Mouse (Mus musculus) CH12.LX (cell line): ENCODE results near the gene Slc22a14. TPM values are rescaled to one million over a fixed set of nuclear protein-coding genes. Genes with fewer than 3 reads are reported as not detected.

Source experiments
- DNase-seq: peaks from one replicate; pipeline ENCODE4 v3.0.0-alpha.2; 2013; ENCODE audit errors: extremely low read depth
- H3K27ac ChIP-seq: 2 replicates; pipeline ENCODE4 v1.5.1; 2012; ENCODE audit warnings: low read depth, mild to moderate bottlenecking, control low read depth, moderate library complexity; ENCODE audit not compliant: insufficient read depth
- H3K27me3 ChIP-seq: replicated peaks from 2 replicates; pipeline ENCODE3; 2012; ENCODE audit warnings: inconsistent platforms
- H3K36me3 ChIP-seq, 2 experiments: replicated peaks in 1 of 2; 2 replicates each; pipeline versions ENCODE3 to v1.6.1; 2012; ENCODE audit warnings: inconsistent platforms in 1 of 2, low read length in 1 of 2, mild to moderate bottlenecking in 1 of 2, mixed read lengths in 1 of 2, moderate library complexity in 1 of 2; ENCODE audit not compliant: control insufficient read depth in 1 of 2, insufficient read depth in 1 of 2
- H3K4me1 ChIP-seq, 2 experiments: 2 replicates each; pipeline ENCODE4 v1.6.1; 2012; ENCODE audit warnings: inconsistent platforms in 1 of 2, moderate library complexity in 1 of 2; ENCODE audit not compliant: insufficient read depth in 2 of 2, control insufficient read depth in 1 of 2
- H3K4me2 ChIP-seq: 2 replicates; pipeline ENCODE4 v1.6.1; 2012; ENCODE audit warnings: low read depth, mild to moderate bottlenecking, control low read depth; ENCODE audit not compliant: poor library complexity, insufficient read depth, severe bottlenecking
- H3K4me3 ChIP-seq, 3 experiments: fragments of 150-350 bp in 1 of 3; sonication (generic) in 1 of 3; replicated peaks in 1 of 3; 2 replicates each; pipeline versions ENCODE3 to v1.5.1; 2011 to 2012; ENCODE audit warnings: low read depth in 2 of 3, low read length in 2 of 3, mild to moderate bottlenecking in 2 of 3, moderate library complexity in 2 of 3, control low read depth in 1 of 3, improper control_type of control experiment in 1 of 3, inconsistent platforms in 1 of 3, mixed read lengths in 1 of 3; ENCODE audit not compliant: poor library complexity in 1 of 3
- H3K79me2 ChIP-seq: replicated peaks from 2 replicates; pipeline ENCODE4 v1.6.1; 2012; ENCODE audit warnings: mild to moderate bottlenecking, moderate library complexity; ENCODE audit not compliant: control insufficient read depth, poor library complexity, insufficient read depth, severe bottlenecking; ENCODE audit errors: extremely low read depth
- H3K9ac ChIP-seq: 2 replicates; pipeline ENCODE4 v1.6.1; 2012; ENCODE audit warnings: low read depth, mild to moderate bottlenecking, control low read depth, moderate library complexity; ENCODE audit not compliant: insufficient read depth
- H3K9me3 ChIP-seq: replicated peaks from 2 replicates; pipeline ENCODE3; 2012; ENCODE audit warnings: low read length, inconsistent platforms, mixed read lengths
- CHD2 ChIP-seq: IDR thresholded peaks from 2 replicates; pipeline ENCODE4 v1.6.1; 2011; ENCODE audit warnings: low read length, improper control_type of control experiment
- E2F4 ChIP-seq: IDR thresholded peaks from 2 replicates; pipeline ENCODE4 v1.6.1; 2011; ENCODE audit warnings: low read depth, low read length, improper control_type of control experiment; ENCODE audit not compliant: insufficient replicate concordance
- ELF1 ChIP-seq: IDR thresholded peaks from 2 replicates; pipeline ENCODE4 v1.6.1; 2014; ENCODE audit warnings: low read depth, mild to moderate bottlenecking, inconsistent platforms, low read length, improper control_type of control experiment
- EP300 ChIP-seq: IDR thresholded peaks from 2 replicates; pipeline ENCODE4 v1.6.1; 2011; ENCODE audit warnings: low read length, improper control_type of control experiment
- JUND ChIP-seq: conservative IDR thresholded peaks from 2 replicates; pipeline ENCODE4 v1.6.1; 2011; ENCODE audit warnings: low read depth, low read length, improper control_type of control experiment
- MAZ ChIP-seq: IDR thresholded peaks from 2 replicates; pipeline ENCODE4 v1.6.1; 2012; ENCODE audit warnings: low read depth, mild to moderate bottlenecking, inconsistent platforms, low read length, improper control_type of control experiment, moderate library complexity
- MXI1 ChIP-seq: IDR thresholded peaks from 2 replicates; pipeline ENCODE4 v1.6.1; 2011; ENCODE audit warnings: mild to moderate bottlenecking, low read depth, low read length, improper control_type of control experiment
- NELFE ChIP-seq: IDR thresholded peaks from 2 replicates; pipeline ENCODE4 v1.6.1; 2011; ENCODE audit warnings: low read depth, low read length, improper control_type of control experiment
- PAX5 ChIP-seq: IDR thresholded peaks from 2 replicates; pipeline ENCODE4 v1.6.1; 2012; ENCODE audit warnings: low read length, inconsistent platforms, mixed read lengths
- POLR2A ChIP-seq: IDR thresholded peaks from 2 replicates; pipeline ENCODE4 v1.6.1; 2011; ENCODE audit warnings: low read depth, mild to moderate bottlenecking, improper control_type of control experiment, low read length
- POLR2AphosphoS2 ChIP-seq: IDR thresholded peaks from 2 replicates; pipeline ENCODE4 v1.6.1; 2011; ENCODE audit warnings: low read depth, low read length, improper control_type of control experiment
- RAD21 ChIP-seq: IDR thresholded peaks from 2 replicates; pipeline ENCODE4 v1.6.1; 2011; ENCODE audit warnings: low read depth, mild to moderate bottlenecking, low read length, improper control_type of control experiment, moderate library complexity
- RCOR1 ChIP-seq: conservative IDR thresholded peaks from 2 replicates; pipeline ENCODE4 v1.6.1; 2012; ENCODE audit warnings: low read depth, mild to moderate bottlenecking, inconsistent platforms, low read length, improper control_type of control experiment
- SMC3 ChIP-seq: IDR thresholded peaks from 2 replicates; pipeline ENCODE4 v1.6.1; 2011; ENCODE audit warnings: low read depth, low read length, improper control_type of control experiment
- TBP ChIP-seq: conservative IDR thresholded peaks from 2 replicates; pipeline ENCODE4 v1.6.1; 2011; ENCODE audit warnings: low read depth, low read length, improper control_type of control experiment
- TCF12 ChIP-seq: IDR thresholded peaks from 2 replicates; pipeline ENCODE4 v1.6.1; 2014; ENCODE audit warnings: low read depth, mild to moderate bottlenecking, inconsistent platforms, low read length, improper control_type of control experiment
- USF1 ChIP-seq: IDR thresholded peaks from 2 replicates; pipeline ENCODE4 v1.6.1; 2014; ENCODE audit warnings: low read depth, mild to moderate bottlenecking, inconsistent platforms, low read length, improper control_type of control experiment
- ZMIZ1 ChIP-seq: IDR thresholded peaks from 2 replicates; pipeline ENCODE4 v1.6.1; 2012; ENCODE audit warnings: low read depth, mild to moderate bottlenecking, inconsistent platforms, low read length, improper control_type of control experiment
- ZNF384 ChIP-seq: IDR thresholded peaks from 2 replicates; pipeline ENCODE4 v1.6.1; 2012; ENCODE audit warnings: low read depth, low read length, improper control_type of control experiment, inconsistent platforms
- dilution Hi-C: fragments of 300-500 bp; cut with MboI; formaldehyde crosslinking; loops from 2 replicates; pipeline ENCODE4 v1.14.3; 2020; ENCODE audit warnings: low sequenced_read_pairs; ENCODE audit not compliant: extremely low pct_unique_long_range_greater_than_20kb, extremely low pct_ligation_motif_present
- in situ Hi-C: fragments of 300-500 bp; cut with MboI; formaldehyde crosslinking; loops from 3 replicates; pipeline ENCODE4 v1.14.3; 2019; ENCODE audit warnings: low sequenced_read_pairs, low pct_ligation_motif_present, low pct_unique_long_range_greater_than_20kb, mixed read lengths
- polyA plus RNA-seq: library from polyadenylated mRNA; unstranded; fragments of >175 nt; gene quantifications from 2 replicates; pipeline ENCODE4 v1.2.1, GENCODE M21; 2012; ENCODE audit warnings: low read depth; ENCODE audit not compliant: insufficient read length
- total RNA-seq, 2 experiments: library from RNA; depleted of rRNA; stranded (reverse); fragments of 300-350 nt in 1 of 2; fragments of >200 nt in 1 of 2; gene quantifications; 2 replicates each; pipeline ENCODE4 v1.2.3; 2012 to 2014

Slc22a14 gene
- total and polyA plus RNA-seq, 3 experiments, result not detected

DNA sequence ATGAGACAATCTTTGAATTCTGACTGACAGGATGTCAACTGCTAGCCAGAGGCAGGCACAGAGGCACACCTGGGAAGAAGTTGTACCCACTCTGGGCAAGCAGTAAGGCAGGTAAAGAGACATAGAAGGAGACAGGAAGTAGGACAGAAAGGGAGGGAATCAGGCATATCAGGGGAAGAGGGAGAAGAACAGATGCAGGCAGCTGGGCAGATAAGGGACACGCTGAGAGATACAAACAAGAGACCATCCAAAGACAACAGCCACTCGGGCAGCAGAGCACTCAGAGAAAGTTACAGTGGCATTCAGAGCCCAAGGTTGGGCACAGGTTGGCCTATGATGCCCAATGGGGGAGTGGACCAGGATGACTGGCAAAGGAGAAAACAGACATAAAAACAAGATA is 134.5 kb downstream of the Slc22a14 start:
- H3K27me3 ChIP-seq, result no peaks in the 10 kb centered on the region
- no peaks in the 10 kb centered on the region for H3K9me3 ChIP-seq
- H3K27ac ChIP-seq, result no peak overlapping the region
- no peak for TF ChIP-seq NELFE
- TF ChIP-seq ELF1, result no peak
- TF ChIP-seq PAX5, result no peak
- no peak for TF ChIP-seq CHD2
- no peak for TF ChIP-seq TCF12
- TF ChIP-seq RCOR1, result no peak
- TF ChIP-seq EP300, result no peak
- no peak for TF ChIP-seq JUND
- no peak for TF ChIP-seq MXI1
- TF ChIP-seq POLR2AphosphoS2, result no peak
- TF ChIP-seq RAD21, result no peak
- TF ChIP-seq TBP, result no peak
- DNase-seq, result no peak
- H3K4me3 ChIP-seq, result no peak overlapping the region
- no peak overlapping the region for H3K9ac ChIP-seq
- no peaks in the 10 kb centered on the region for H3K79me2 ChIP-seq
- no peak overlapping the region for H3K4me2 ChIP-seq
- H3K36me3 ChIP-seq, result no peaks in the 10 kb centered on the region
- no peaks in the 10 kb centered on the region for H3K4me1 ChIP-seq
- dilution Hi-C loops (no loop called here), in situ Hi-C loops (no loop called here)

DNA sequence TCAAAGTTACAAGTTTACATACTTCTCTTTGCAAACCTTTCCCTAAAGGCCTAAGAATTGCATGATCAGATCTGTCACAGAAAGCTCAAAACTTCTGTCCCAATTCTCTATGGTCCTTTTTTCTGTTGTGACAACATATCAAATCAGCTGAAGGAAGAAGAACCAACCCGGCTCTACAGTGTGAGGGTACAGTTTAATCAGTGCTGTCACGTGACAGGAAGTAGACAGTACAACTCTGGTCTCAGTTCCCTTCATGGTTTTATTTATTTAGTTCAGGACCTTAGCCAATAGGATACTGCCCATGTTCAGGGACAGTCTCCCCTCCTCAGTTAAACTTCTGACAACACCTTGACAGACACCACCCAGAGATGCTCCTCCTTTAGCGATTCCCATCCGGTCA is 145.1 kb downstream of the Slc22a14 start:
- no peak for TF ChIP-seq ZNF384
- TF ChIP-seq TCF12, result no peak
- no peak for TF ChIP-seq POLR2A
- TF ChIP-seq ZMIZ1, result no peak
- no peak for TF ChIP-seq MAZ
- TF ChIP-seq E2F4, result no peak
- no peak for TF ChIP-seq SMC3
- peak; percentile 7; the same call in 1 of the 2 replicates for TF ChIP-seq USF1
- H3K79me2 ChIP-seq, result no peaks in the 10 kb centered on the region
- DNase-seq, result peak; percentile 3
- in situ Hi-C loops, result no loop called here
- dilution Hi-C loops, result no loop called here
- peaks cover 0 to 6% of the 10 kb centered on the region in 2 experiments; a peak in 2 of 4 replicates for H3K4me1 ChIP-seq
- H3K36me3 ChIP-seq, result no peaks in the 10 kb centered on the region
- no peak overlapping the region for H3K4me2 ChIP-seq
- no peak overlapping the region for H3K27ac ChIP-seq
- H3K9me3 ChIP-seq, result peaks cover 2% of the 10 kb centered on the region
- no peak overlapping the region for H3K9ac ChIP-seq
- H3K27me3 ChIP-seq, result no peaks in the 10 kb centered on the region
- no peak overlapping the region for H3K4me3 ChIP-seq
